ENCODE assay signal across 21 mouse cellular contexts in genomic region chr6:87748078-87748477, GRCm38 (mm10). TPM values are rescaled to one million over a fixed set of nuclear protein-coding genes. Genes with fewer than 3 reads are reported as not detected.
DNase-seq lines count a peak whose midpoint lies in the region; ATAC-seq and TF ChIP-seq lines count a peak whose summit lies in the region.
"Had no signal": no experiment of that assay in that cellular context is flagged by ENCODE, and none has a peak within 500 bp of the region (broad histone marks: within the 10 kb centered on the region; RNA-seq: fewer than 3 reads in every experiment).

No protein-coding gene starts in this region.

- H3K4me1 ChIP-seq in liver, embryonic 12.5 days: peaks cover 67% of the 10 kb centered on the region
- peaks cover 37% of the 10 kb centered on the region for H3K4me1 ChIP-seq in liver, postnatal 0 days (ENCODE audit: insufficient read depth)
- H3K4me1 ChIP-seq: forebrain, embryonic 12.5 days had no signal

- no peak overlapping the region for H3K4me2 ChIP-seq in liver, embryonic 12.5 days
- no peak overlapping the region for H3K4me2 ChIP-seq in liver, postnatal 0 days (ENCODE audit: low read depth, low read length)
- H3K4me2 ChIP-seq: embryonic facial prominence, embryonic 13.5 days; forebrain, embryonic 12.5 days; heart, embryonic 11.5 days; hindbrain, embryonic 14.5 days had no signal

- no peak overlapping the region for H3K4me3 ChIP-seq in liver, embryonic 12.5 days
- no peak overlapping the region for H3K4me3 ChIP-seq in liver, postnatal 0 days (ENCODE audit: low read depth, low read length)
- H3K4me3 ChIP-seq: embryonic facial prominence, embryonic 13.5 days; forebrain, embryonic 12.5 days; hindbrain, embryonic 10.5 days had no signal

- H3K9me3 ChIP-seq in liver, embryonic 12.5 days (replicated peaks): no peaks in the 10 kb centered on the region
- H3K9me3 ChIP-seq in liver, postnatal 0 days (ENCODE audit: low read length): no peaks in the 10 kb centered on the region
- H3K9me3 ChIP-seq: embryonic facial prominence, embryonic 13.5 days; forebrain, embryonic 12.5 days; hindbrain, embryonic 10.5 days had no signal

- TF ChIP-seq EP300 in liver, postnatal 0 days (IDR thresholded peaks at IDR 0.05; ENCODE audit: low read depth): no peak

- no peaks in the 10 kb centered on the region for H3K36me3 ChIP-seq in liver, embryonic 12.5 days
- no peaks in the 10 kb centered on the region for H3K36me3 ChIP-seq in liver, postnatal 0 days (replicated peaks; ENCODE audit: insufficient read depth, low read length)
- H3K36me3 ChIP-seq: embryonic facial prominence, embryonic 13.5 days; forebrain, embryonic 12.5 days had no signal

- WGBS in liver, embryonic 12.5 days (ENCODE audit: insufficient replicate concordance): 67% methylated on average over 2 of the region's 2 CpGs
- WGBS in liver, postnatal 0 days (ENCODE audit: insufficient replicate concordance): 65% methylated on average over 2 of the region's 2 CpGs

- ATAC-seq in liver, embryonic 12.5 days: no peak
- no peak for ATAC-seq in liver, postnatal 0 days
- peak; percentile 61 for ATAC-seq in common myeloid progenitor, adult 5-6 weeks (replicated peaks; ENCODE audit: low read depth, poor library complexity, severe bottlenecking)
- ATAC-seq: forebrain, embryonic 16.5 days had no signal

- H3K27ac ChIP-seq in liver, embryonic 12.5 days: peak overlapping the region; percentile 76; the same call in 1 of the 2 replicates
- H3K27ac ChIP-seq in liver, postnatal 0 days (ENCODE audit: low read depth): no peak overlapping the region
- H3K27ac ChIP-seq: embryonic facial prominence, embryonic 13.5 days; forebrain, embryonic 12.5 days; hindbrain, embryonic 10.5 days; hindbrain, embryonic 14.5 days had no signal

- H3K27me3 ChIP-seq in liver, embryonic 12.5 days (replicated peaks): peaks cover 18% of the 10 kb centered on the region
- no peaks in the 10 kb centered on the region for H3K27me3 ChIP-seq in liver, postnatal 0 days (ENCODE audit: insufficient read depth, low read length)
- H3K27me3 ChIP-seq: embryonic facial prominence, embryonic 13.5 days; forebrain, embryonic 12.5 days had no signal

- no peak for TF ChIP-seq CTCF in liver, postnatal 0 days (IDR thresholded peaks at IDR 0.05; ENCODE audit: low read depth)

- H3K9ac ChIP-seq in liver, embryonic 12.5 days: no peak overlapping the region
- no peak overlapping the region for H3K9ac ChIP-seq in liver, postnatal 0 days (replicated peaks)
- H3K9ac ChIP-seq: embryonic facial prominence, embryonic 13.5 days; forebrain, embryonic 12.5 days; hindbrain, embryonic 14.5 days had no signal

- DNase-seq in liver, postnatal 0 days: no peak
- DNase-seq in 416B (ENCODE audit: low read depth) (peak; percentile 72), A20 (ENCODE audit: low read depth, low spot score) (peak; percentile 24)
- no peak for DNase-seq in layer of hippocampus, postnatal 36 days
- no peak for DNase-seq in thymus, postnatal 14 days
- DNase-seq in ovary, postnatal 36 days (ENCODE audit: low spot score): no peak
- DNase-seq: adrenal gland, adult 8-10 months; adrenal gland, postnatal 36 days; cerebellum, adult 2 months; cerebellum, postnatal 25 days; gastrocnemius, postnatal 14 days had no signal

RNA-seq across cellular contexts. Expression of gene Efcc1, which starts 17.4 kb away (rescaled TPM):
- 0.51 and 0.63 TPM in 2 replicates for polyA plus RNA-seq in liver, embryonic 12.5 days (2016; fragmentation: Nextera tagmentation; extraction: Ambion mirVana)
- polyA plus RNA-seq in liver, postnatal 0 days (2015; fragmentation: Nextera tagmentation; extraction: Ambion mirVana): 0.39 and 0.42 TPM in 2 replicates
- 5.4 and 9.5 TPM in 2 replicates for total RNA-seq in common myeloid progenitor, adult 5-6 weeks (2017)
- 1 to 10 TPM; 3.8 to 5.8 TPM for total RNA-seq in layer of hippocampus, postnatal 36 days (2021)
- polyA plus RNA-seq: heart, embryonic 11.5 days had no signal

RNA-seq across cellular contexts. Expression of gene Gp9, which starts 29.8 kb away (rescaled TPM):
- polyA plus RNA-seq in liver, embryonic 12.5 days (2016; fragmentation: Nextera tagmentation; extraction: Ambion mirVana): 40.9 and 44.2 TPM in 2 replicates
- polyA plus RNA-seq in liver, postnatal 0 days (2015; fragmentation: Nextera tagmentation; extraction: Ambion mirVana): 36.5 and 38.0 TPM in 2 replicates
- 13.4 and 14.6 TPM in 2 replicates for total RNA-seq in common myeloid progenitor, adult 5-6 weeks (2017)
- total RNA-seq in layer of hippocampus, postnatal 36 days (2021): 1 to 10 TPM in 1 of 2 experiments, under 1 TPM in 1; 0.82 to 1.5 TPM
- total RNA-seq: adrenal gland, postnatal 36 days; gastrocnemius, adult 18-20 months; gastrocnemius, postnatal 14 days had no signal
- polyA plus RNA-seq: C2C12 had no signal

Comparison
In these comparisons a context has a peak if more than half of its experiments do, and no peak if none do; other contexts are left out.
1. DNase-seq: peak in 416B (single experiment) and A20 (single experiment); none in liver, postnatal 0 days (single experiment), layer of hippocampus, postnatal 36 days (0 of 2), thymus, postnatal 14 days (single experiment) and ovary, postnatal 36 days (single experiment).